Mouse (Mus musculus) bone marrow macrophage, adult 2 months (primary cell): ENCODE measurements at regions not wholly inside any gene's neighbourhood (a gene's known extent, or its start where the extent isn't known, plus 50 kb on each side); places are given as distances from the start of the nearest gene placed in this dataset.

Experiments used
- H3K27ac ChIP-seq: 2 replicates; pipeline ENCODE4 v1.5.1; 2012; ENCODE audit warnings: low read depth, low read length; ENCODE audit not compliant: insufficient read depth
- H3K4me1 ChIP-seq: 2 replicates; pipeline ENCODE4 v1.6.1; 2012; ENCODE audit warnings: low read length; ENCODE audit not compliant: control insufficient read depth, insufficient read depth
- H3K4me3 ChIP-seq: 2 replicates; pipeline ENCODE4 v1.5.1; 2012; ENCODE audit warnings: mild to moderate bottlenecking, low read length, moderate library complexity; ENCODE audit not compliant: insufficient read depth
- CTCF ChIP-seq: IDR thresholded peaks from 2 replicates; pipeline ENCODE4 v1.5.1; 2012; ENCODE audit warnings: low read depth, mild to moderate bottlenecking, low read length, moderate library complexity
- POLR2A ChIP-seq: IDR thresholded peaks from 2 replicates; pipeline ENCODE4 v1.6.1; 2012; ENCODE audit warnings: mild to moderate bottlenecking, low read depth, low read length, borderline replicate concordance

DNA sequence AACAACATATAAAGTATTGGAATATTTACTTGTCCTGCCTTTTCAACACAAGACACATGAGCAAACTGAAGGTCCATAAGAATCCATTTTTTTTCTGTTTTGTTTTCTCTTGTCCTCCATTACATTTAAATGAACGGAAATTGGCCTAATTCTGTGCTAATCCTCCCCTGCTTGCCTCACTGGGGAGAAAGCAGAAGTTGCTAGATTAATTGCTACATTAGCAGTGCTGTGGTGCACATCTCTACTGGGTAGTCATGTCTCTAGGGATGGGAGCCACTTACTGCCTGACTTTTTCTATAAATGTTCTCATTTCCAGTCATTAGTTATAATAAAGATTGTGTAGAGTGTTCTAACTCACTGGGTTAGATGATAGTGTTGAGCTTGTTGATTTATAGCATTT lies 484.0 kb upstream of the Cblb start:
- no peak for TF ChIP-seq CTCF
- no peak for TF ChIP-seq POLR2A
- H3K27ac ChIP-seq = no peak overlapping the region
- H3K4me1 ChIP-seq = no peaks in the 10 kb centered on the region
- H3K4me3 ChIP-seq = no peak overlapping the region

DNA sequence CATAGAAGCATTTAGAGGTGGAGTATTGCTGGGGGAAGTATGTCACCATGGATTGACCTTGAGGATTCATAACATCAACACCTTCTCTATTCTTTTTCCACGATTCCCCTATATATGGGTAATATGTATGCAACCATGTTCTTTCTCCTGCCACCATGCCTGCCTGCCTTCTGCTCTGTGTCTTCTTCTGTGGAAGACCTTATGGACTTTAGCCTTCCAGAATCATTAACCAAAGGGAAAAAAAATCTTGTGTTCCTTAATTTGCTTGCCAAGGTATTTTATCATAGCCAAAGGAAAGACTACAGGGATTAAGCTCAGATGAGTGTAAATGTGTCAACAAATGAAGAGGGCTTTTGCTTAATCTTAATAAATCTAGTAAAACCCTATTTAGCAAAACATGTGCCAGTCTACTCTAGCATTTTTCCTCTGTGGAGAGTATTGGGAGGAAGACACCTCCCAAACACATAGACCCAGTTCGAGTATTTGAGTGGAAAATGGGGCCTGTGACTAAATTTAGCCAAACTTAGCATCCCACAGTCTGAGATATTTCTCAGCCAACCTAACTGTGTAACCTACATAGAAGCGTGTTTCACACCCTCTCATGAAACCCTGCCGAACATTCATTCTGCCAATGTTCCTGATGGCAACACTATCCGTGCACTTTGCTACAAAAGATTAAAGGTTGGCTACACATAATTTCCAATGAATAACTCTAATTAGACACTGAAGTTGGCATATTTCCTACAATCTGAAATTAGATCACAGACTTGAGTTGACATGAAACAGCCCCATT lies 468.0 kb upstream of the Cblb start:
- H3K4me1 ChIP-seq = no peaks in the 10 kb centered on the region
- H3K27ac ChIP-seq = no peak overlapping the region
- TF ChIP-seq POLR2A (no peak), CTCF (no peak)
- no peak overlapping the region for H3K4me3 ChIP-seq

DNA sequence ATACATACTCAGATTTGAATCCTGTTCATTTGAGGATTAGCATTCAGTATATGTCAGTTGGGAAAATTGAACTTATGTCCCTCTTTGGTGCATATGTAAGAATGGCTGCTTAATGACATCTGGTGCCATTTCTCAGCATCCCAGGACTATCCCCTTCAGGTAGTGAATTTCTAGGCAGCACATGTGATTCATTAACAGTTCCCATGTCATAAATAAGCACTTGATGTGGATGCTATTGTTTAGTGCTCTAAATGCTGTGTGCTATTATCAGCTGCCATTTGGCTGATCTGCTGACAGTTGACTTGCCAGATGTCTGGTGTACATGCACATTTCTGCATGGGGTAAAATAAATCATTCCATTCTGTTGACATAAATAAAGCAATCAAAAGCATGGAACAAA lies 467.0 kb upstream of the Cblb start:
- no peak for TF ChIP-seq POLR2A
- no peak for TF ChIP-seq CTCF
- H3K4me1 ChIP-seq = no peaks in the 10 kb centered on the region
- no peak overlapping the region for H3K27ac ChIP-seq
- no peak overlapping the region for H3K4me3 ChIP-seq

DNA sequence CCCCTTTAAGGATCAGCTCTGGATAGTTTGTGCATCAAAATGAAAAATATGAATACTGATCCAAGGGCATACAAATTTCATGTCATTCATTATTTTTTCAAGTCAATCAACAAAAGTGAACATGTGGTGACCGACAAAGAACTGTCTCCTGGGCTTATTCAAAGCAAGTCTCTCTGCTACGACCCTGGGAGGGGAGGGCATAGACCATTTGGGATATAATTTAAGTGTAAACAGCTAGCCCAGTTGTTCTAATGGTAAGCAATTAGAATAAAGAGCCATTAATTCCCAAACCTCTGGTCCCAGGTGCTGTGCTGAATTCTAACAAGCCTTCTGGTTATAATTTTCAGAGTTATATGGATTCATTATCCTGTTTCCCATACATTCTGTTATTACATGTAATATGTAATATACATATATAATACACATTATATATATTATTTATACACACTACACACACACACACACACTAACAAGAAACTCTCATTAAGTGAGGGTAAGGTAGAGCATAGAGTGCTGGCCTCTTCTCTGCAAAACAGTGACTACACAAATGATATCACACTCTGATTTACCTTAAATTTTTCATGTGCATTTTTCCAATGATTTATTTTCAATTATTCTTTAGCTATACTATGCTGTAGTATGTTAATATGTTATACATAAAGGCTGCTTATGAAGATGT lies 453.0 kb upstream of the Cblb start:
- no peak for TF ChIP-seq POLR2A
- no peak for TF ChIP-seq CTCF
- Histone ChIP-seq H3K4me3 (no peak overlapping the region), H3K4me1 (no peaks in the 10 kb centered on the region), H3K27ac (no peak overlapping the region)

DNA sequence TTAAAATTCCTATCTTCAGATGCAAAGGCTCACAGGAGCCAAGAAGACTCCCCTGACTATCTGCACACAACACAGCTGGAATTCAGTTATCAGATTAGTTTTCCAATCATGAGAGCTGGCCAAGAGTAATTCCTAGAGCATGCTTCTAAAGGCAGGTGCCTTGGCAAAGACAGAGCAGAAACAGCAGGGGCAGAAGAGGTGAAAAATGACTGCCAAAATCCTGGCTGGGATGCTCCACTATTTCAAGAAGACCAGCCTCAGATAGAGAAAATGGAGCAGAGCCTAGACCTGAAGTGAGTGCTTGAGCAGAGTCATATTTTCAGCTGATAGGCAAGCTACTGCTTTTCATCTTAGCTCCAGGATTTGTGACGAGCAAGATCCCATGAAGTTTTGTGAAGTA lies 450.5 kb upstream of the Cblb start:
- no peaks in the 10 kb centered on the region for H3K4me1 ChIP-seq
- TF ChIP-seq POLR2A (no peak), CTCF (no peak)
- H3K4me3 ChIP-seq = no peak overlapping the region
- H3K27ac ChIP-seq = no peak overlapping the region

DNA sequence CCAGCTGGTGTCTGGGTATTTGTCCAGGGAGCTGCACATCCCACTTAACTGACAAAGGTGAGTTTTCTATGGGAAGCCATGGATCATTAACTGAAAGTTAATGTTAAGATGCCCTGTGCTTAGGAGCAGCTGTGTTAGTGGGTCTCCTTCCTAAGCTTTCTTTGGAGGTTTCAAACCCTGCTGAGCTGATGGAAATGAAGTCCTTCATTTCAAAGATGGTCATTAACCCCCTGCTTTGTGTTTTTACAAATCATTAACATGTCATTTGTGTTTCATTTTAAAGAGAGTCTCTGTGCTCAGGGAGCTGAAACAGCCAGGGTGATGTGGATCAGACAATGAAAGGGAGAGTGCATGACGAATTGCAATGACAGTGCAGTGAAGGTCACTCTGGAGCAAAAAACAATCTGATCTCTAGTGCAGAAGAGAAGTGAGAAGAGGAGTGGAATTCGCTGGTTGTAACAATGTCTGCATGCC lies 441.1 kb upstream of the Cblb start:
- TF ChIP-seq CTCF (no peak), POLR2A (no peak)
- Histone ChIP-seq H3K27ac (no peak overlapping the region), H3K4me3 (no peak overlapping the region), H3K4me1 (no peaks in the 10 kb centered on the region)

DNA sequence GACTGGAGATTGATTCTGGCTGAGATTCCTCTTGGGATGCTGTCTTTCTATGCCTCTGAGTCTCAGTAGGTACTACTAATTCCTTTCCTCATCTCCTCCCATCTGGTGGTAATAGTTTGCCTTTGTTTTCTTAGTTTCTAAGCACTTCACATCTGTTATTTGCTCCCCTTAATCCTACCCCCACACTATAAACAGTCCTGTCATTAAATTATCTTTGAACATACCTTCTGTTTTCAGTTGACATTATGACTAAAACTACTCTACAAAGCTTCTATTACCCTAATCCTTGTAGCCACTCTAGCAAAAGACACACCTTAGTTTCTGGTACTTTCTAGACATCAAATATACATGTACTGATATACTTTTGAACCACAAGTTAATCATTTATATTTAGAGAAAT lies 413.4 kb upstream of the Cblb start:
- H3K4me3 ChIP-seq = no peak overlapping the region
- H3K4me1 ChIP-seq = no peaks in the 10 kb centered on the region
- H3K27ac ChIP-seq = no peak overlapping the region
- TF ChIP-seq POLR2A = no peak
- no peak for TF ChIP-seq CTCF

DNA sequence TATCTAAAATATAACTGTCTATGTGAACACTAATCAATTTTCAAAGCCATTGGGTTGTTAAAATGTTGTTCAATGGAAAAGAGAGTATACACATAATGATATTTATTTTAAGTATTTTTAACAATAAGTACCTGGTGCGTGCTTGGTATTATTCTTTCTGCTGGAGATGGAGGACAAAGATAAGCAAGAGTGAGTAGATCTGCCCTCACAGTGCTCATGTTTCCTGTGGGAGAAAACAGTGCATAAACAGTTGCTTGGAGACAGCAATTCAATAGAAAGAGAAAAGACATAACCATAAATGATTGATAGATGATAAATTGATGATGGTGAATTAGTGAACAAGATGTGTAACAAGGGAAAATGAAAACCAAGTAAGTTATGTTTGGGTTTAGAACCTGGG lies 384.4 kb upstream of the Cblb start:
- no peak overlapping the region for H3K4me3 ChIP-seq
- H3K27ac ChIP-seq = no peak overlapping the region
- TF ChIP-seq POLR2A (no peak), CTCF (no peak)
- peaks cover 2% of the 10 kb centered on the region; the same call in 1 of the 2 replicates for H3K4me1 ChIP-seq

DNA sequence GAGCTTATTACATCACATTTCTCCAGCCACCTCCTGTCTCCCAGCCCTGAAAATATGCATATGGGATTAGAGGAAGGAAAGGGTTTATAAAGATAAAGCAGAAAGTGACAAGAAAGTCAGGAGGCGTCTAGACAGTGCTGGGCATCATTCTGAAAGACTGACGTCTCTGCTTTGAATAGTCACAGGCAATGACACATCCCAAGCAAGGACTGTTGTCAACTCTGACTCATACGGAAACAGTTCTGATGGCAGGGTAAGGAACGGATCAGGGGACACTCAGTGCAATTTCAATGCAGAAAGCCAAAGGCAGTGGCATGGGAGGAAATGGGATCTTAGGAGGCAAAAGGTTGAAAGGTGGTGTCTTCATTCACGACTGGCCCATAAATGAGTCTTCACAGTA lies 380.9 kb upstream of the Cblb start:
- no peak overlapping the region for H3K4me3 ChIP-seq
- no peak overlapping the region for H3K27ac ChIP-seq
- no peak for TF ChIP-seq CTCF
- H3K4me1 ChIP-seq = peaks cover 2% of the 10 kb centered on the region; the same call in 1 of the 2 replicates

DNA sequence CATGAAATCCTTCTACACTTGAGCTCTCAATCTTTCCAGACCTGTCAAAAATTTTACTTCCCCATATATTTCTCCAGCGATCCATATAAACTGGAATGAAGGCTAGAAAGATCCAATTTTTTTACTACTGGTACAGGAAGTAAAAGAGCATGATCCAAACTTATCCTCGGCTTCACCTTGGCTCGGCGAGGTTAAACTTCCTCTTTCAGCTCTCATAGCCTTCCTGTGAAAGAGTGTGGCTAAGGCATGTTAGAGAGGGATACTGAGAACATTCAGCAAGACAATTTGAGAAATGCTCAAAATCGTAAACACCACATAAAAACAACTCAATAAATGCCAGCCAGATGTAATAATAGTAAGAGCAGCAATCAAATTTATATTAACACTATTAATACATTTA lies 380.3 kb upstream of the Cblb start:
- Histone ChIP-seq H3K27ac (no peak overlapping the region), H3K4me3 (no peak overlapping the region), H3K4me1 (peaks cover 2% of the 10 kb centered on the region; the same call in 1 of the 2 replicates)
- TF ChIP-seq CTCF (no peak), POLR2A (no peak)
